Mouse (Mus musculus) MEL (cell line): Measurements from ENCODE around the gene Tgm6.

Source experiments
- CHD1 ChIP-seq: IDR thresholded peaks from 2 replicates; pipeline ENCODE4 v1.6.1; 2012; ENCODE audit warnings: low read depth, mild to moderate bottlenecking, inconsistent platforms, low read length, improper control_type of control experiment
- CTCF ChIP-seq, 3 experiments: IDR thresholded peaks in 2 of 3; conservative IDR thresholded peaks in 1 of 3; 2 replicates each; pipeline ENCODE4 v1.5.1; 2011 to 2012; ENCODE audit warnings: low read length in 3 of 3, low read depth in 2 of 3, mild to moderate bottlenecking in 2 of 3, improper control_type of control experiment in 1 of 3, inconsistent platforms in 1 of 3, mixed read lengths in 1 of 3, moderate library complexity in 1 of 3; ENCODE audit not compliant: control insufficient read depth in 1 of 3, insufficient read depth in 1 of 3, poor library complexity in 1 of 3, severe bottlenecking in 1 of 3
- E2F4 ChIP-seq: IDR thresholded peaks from 2 replicates; pipeline ENCODE4 v1.6.1; 2011; ENCODE audit warnings: low read depth, low read length, improper control_type of control experiment, borderline replicate concordance
- EP300 ChIP-seq, 2 experiments: IDR thresholded peaks; 2 replicates each; pipeline ENCODE4 v1.6.1; 2011; ENCODE audit warnings: improper control_type of control experiment in 2 of 2, low read length in 2 of 2, low read depth in 1 of 2, mild to moderate bottlenecking in 1 of 2
- RCOR1 ChIP-seq: IDR thresholded peaks from 2 replicates; pipeline ENCODE4 v1.6.1; 2012; ENCODE audit warnings: low read depth, mild to moderate bottlenecking, inconsistent platforms, low read length, improper control_type of control experiment
- ZC3H11A ChIP-seq: IDR thresholded peaks from 2 replicates; pipeline ENCODE4 v1.6.1; 2012; ENCODE audit warnings: low read depth, mild to moderate bottlenecking, inconsistent platforms, low read length, improper control_type of control experiment
- ZNF384 ChIP-seq: IDR thresholded peaks from 2 replicates; pipeline ENCODE4 v1.6.1; 2012; ENCODE audit warnings: low read depth, mild to moderate bottlenecking, inconsistent platforms, low read length, improper control_type of control experiment

DNA sequence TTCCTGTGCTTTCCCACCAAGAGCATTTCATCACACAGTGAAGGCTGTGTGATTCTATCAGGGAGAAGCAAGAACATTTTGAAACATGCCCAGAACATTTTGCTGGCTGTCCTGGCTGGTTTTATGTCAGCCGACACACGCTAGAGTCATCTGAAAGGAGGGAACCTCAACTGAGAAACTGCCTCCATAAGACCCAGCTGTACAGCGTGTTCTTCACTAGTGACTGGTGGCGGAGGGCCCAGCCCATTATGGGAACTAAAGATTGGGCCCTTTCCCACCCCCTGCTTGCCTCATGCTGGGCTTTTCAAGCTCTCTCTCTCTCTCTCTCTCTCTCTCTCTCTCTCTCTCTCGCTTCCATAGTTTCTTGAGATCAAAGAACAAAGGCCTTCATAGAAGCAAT, 88.7 kb downstream of the Tgm6 start:
- TF ChIP-seq ZNF384 (no peak), EP300 (IDR thresholded peaks at IDR 0.05; ENCODE audit: low read depth in 1 of 2, low read length in 2 of 2) (no peak), CTCF (IDR thresholded peaks at IDR 0.05 in 2 of 3, conservative IDR thresholded peaks at IDR 0.05 in 1 of 3; ENCODE audit: control insufficient read depth in 1 of 3, insufficient read depth in 1 of 3, low read depth in 2 of 3, low read length in 3 of 3, poor library complexity in 1 of 3, severe bottlenecking in 1 of 3) (no peak), E2F4 (no peak), CHD1 (no peak), ZC3H11A (no peak), RCOR1 (no peak)
